Mouse (Mus musculus): ENCODE results near the gene Olfr524. TPM values are rescaled to one million over a fixed set of nuclear protein-coding genes. Genes with fewer than 3 reads are reported as not detected.

The Olfr524 gene
- total and polyA plus RNA-seq, 2 experiments = not detected

DNA sequence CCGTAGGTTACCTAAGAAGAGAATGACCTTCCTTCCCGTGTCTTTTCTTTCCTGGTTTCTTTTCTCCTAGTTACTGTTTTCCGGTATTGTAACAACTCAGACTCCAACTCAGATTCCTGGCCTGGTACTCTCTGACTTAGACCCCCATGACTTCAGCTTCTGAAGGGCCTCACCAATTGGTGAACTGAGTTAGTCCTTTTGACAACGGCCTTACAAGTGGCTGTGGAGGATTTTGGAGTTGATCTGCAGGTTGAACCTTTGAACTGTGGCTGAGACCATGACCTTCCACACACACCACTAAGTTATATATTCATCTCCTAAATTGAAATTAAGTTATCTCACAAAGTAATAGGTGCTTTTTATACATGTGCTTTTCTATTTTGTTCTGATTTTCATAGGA lies 21.6 kb downstream of the Olfr524 start:
- no peak for DNase-seq (ENCODE audit: extremely low read depth, low read depth, low spot score)

DNA sequence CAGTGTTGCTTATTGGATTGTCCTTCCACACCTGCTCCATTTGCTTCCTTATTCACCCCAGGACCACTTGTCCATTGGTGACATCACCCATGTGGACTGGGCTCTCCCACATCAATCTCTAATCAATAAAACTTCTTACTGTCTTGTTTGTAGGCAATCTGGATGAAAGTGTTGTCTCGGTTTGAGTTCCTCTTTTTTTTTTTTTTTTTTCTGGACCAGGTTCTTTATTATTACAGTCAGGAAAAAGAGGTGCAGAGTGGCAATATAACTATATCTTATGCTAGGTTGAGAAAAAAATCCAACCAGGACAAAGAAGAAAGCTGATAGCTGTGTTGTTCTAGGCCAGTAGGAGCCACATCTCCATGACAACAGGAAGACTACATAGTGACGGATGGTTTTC lies 25.1 kb downstream of the Olfr524 start:
- 70% methylated on average over 2 of the region's 2 CpGs for WGBS
- Histone ChIP-seq H3K36me3 (ENCODE audit: control insufficient read depth, insufficient read depth, low read length) (no peaks in the 10 kb centered on the region), H3K4me1 (ENCODE audit: control insufficient read depth, insufficient read depth, low read length) (no peaks in the 10 kb centered on the region)

More for the DNA sequence above, 21.6 kb downstream of the Olfr524 start:
- no peak for TF ChIP-seq POLR2A (IDR thresholded peaks at IDR 0.05; ENCODE audit: extremely low read depth, insufficient read depth, low read length)
- TF ChIP-seq CTCF (IDR thresholded peaks at IDR 0.05; ENCODE audit: low read depth, low read length) = no peak
- Histone ChIP-seq H3K36me3 (ENCODE audit: control insufficient read depth, insufficient read depth, low read length) (no peaks in the 10 kb centered on the region), H3K27ac (replicated peaks; ENCODE audit: insufficient read depth, low read depth, low read length) (no peak overlapping the region), H3K4me1 (ENCODE audit: control insufficient read depth, insufficient read depth, low read length) (no peaks in the 10 kb centered on the region), H3K4me3 (ENCODE audit: insufficient read depth, low read depth, low read length) (no peak overlapping the region), H3K79me2 (ENCODE audit: control insufficient read depth, insufficient read depth, low read length) (no peaks in the 10 kb centered on the region), H3K9ac (ENCODE audit: low read depth, low read length) (no peak overlapping the region), H3K27me3 (ENCODE audit: control insufficient read depth, insufficient read depth, low read length) (no peaks in the 10 kb centered on the region)
- 73% methylated on average over 4 of the region's 4 CpGs for WGBS

DNA sequence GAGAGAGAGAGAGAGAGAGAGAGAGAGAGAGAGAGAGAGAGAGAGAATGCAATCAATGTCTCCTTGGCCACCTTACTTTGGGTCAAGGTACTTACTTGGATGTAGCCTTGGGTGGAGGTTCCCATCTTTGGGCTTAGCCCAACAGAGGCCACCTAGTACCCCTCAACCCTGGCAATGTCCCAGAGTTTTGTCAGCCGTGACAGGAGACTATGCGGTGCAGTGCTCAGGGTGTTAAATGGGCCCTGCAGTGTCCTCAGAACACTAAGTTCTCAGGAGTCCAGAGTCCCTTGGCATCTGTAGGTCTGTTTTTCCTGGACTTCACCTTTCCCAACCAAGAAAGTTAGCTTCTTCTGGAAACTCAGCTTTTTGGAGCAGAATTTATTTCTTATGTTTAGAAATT lies 26.6 kb downstream of the Olfr524 start:
- Histone ChIP-seq H3K27ac (replicated peaks; ENCODE audit: insufficient read depth, low read depth, low read length) (no peak overlapping the region), H3K9ac (ENCODE audit: low read depth, low read length) (no peak overlapping the region), H3K4me1 (ENCODE audit: control insufficient read depth, insufficient read depth, low read length) (no peaks in the 10 kb centered on the region), H3K36me3 (ENCODE audit: control insufficient read depth, insufficient read depth, low read length) (no peaks in the 10 kb centered on the region), H3K27me3 (ENCODE audit: control insufficient read depth, insufficient read depth, low read length) (no peaks in the 10 kb centered on the region), H3K4me3 (ENCODE audit: insufficient read depth, low read depth, low read length) (no peak overlapping the region), H3K79me2 (ENCODE audit: control insufficient read depth, insufficient read depth, low read length) (no peaks in the 10 kb centered on the region)
- TF ChIP-seq CTCF (IDR thresholded peaks at IDR 0.05; ENCODE audit: low read depth, low read length) = no peak
- TF ChIP-seq POLR2A (IDR thresholded peaks at IDR 0.05; ENCODE audit: extremely low read depth, insufficient read depth, low read length) = no peak
- no peak for DNase-seq (ENCODE audit: extremely low read depth, low read depth, low spot score)
- WGBS = 85% methylated on average over 2 of the region's 2 CpGs

More for the DNA sequence above, 25.1 kb downstream of the Olfr524 start:
- no peaks in the 10 kb centered on the region for H3K27me3 ChIP-seq (ENCODE audit: control insufficient read depth, insufficient read depth, low read length)
- H3K4me3 ChIP-seq (ENCODE audit: insufficient read depth, low read depth, low read length) = no peak overlapping the region
- TF ChIP-seq CTCF (IDR thresholded peaks at IDR 0.05; ENCODE audit: low read depth, low read length) (no peak), POLR2A (IDR thresholded peaks at IDR 0.05; ENCODE audit: extremely low read depth, insufficient read depth, low read length) (no peak)
- H3K79me2 ChIP-seq (ENCODE audit: control insufficient read depth, insufficient read depth, low read length) = no peaks in the 10 kb centered on the region
- no peak overlapping the region for H3K9ac ChIP-seq (ENCODE audit: low read depth, low read length)
- no peak overlapping the region for H3K27ac ChIP-seq (replicated peaks; ENCODE audit: insufficient read depth, low read depth, low read length)
- DNase-seq (ENCODE audit: extremely low read depth, low read depth, low spot score) = no peak

DNA sequence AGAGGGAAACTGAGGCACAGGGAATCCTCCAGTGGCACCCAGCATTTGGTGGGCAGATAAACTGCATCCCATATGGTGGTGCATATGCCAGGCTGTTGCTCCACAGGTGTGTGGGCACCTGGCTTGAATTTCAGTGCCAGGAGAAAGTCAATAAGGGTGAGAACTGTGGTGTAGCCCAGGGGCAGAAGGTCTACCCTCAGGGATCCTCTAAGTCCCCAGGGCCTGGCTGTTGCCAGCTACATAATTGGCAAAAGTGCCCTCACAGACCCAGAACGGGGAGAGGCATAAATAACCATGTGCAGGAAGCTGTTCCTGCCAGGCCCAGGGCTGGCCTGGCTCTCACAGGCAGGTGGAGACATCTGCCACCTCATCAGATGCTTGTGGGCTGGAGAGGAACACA lies 32.8 kb downstream of the Olfr524 start, which contains the start of gene Olfr523:
Olfr523 (plus strand) TSS at position 282 of the 400 bp plus-strand sequence.
- Histone ChIP-seq H3K4me1 (ENCODE audit: control insufficient read depth, insufficient read depth, low read length) (no peaks in the 10 kb centered on the region), H3K79me2 (ENCODE audit: control insufficient read depth, insufficient read depth, low read length) (no peaks in the 10 kb centered on the region), H3K27me3 (ENCODE audit: control insufficient read depth, insufficient read depth, low read length) (no peaks in the 10 kb centered on the region), H3K27ac (replicated peaks; ENCODE audit: insufficient read depth, low read depth, low read length) (no peak within 1 kb of the TSS), H3K36me3 (ENCODE audit: control insufficient read depth, insufficient read depth, low read length) (no peaks in the 10 kb centered on the region), H3K9ac (ENCODE audit: low read depth, low read length) (no peak within 1 kb of the TSS), H3K4me3 (ENCODE audit: insufficient read depth, low read depth, low read length) (no peak within 1 kb of the TSS)
- 37% methylated on average over 1 of the region's 1 CpGs for WGBS
- no peak for DNase-seq (ENCODE audit: extremely low read depth, low read depth, low spot score)
- no peak for TF ChIP-seq POLR2A (IDR thresholded peaks at IDR 0.05; ENCODE audit: extremely low read depth, insufficient read depth, low read length)
- TF ChIP-seq CTCF (IDR thresholded peaks at IDR 0.05; ENCODE audit: low read depth, low read length) = no peak

DNA sequence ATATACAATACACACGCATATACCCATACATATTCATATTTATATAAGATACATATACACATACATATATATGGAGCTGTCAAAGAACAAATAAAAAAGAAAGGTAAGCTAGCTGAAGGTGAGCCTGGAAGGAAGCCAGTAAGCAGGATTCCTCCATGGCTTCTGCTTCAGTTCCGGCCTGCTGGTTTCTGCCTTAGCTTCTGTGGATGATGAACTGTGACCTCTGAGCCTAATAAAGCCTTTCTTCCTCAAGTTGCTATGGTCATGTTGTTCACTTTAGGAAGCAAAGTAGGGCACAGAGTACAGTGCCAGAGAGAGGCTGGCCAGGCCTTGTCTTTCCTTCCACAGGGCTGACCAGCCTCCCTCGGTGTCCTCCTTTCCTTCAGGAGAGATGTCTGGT lies 34.9 kb downstream of the Olfr524 start:
- TF ChIP-seq POLR2A (IDR thresholded peaks at IDR 0.05; ENCODE audit: extremely low read depth, insufficient read depth, low read length) = no peak
- no peak for TF ChIP-seq CTCF (IDR thresholded peaks at IDR 0.05; ENCODE audit: low read depth, low read length)
- Histone ChIP-seq H3K27me3 (ENCODE audit: control insufficient read depth, insufficient read depth, low read length) (no peaks in the 10 kb centered on the region), H3K36me3 (ENCODE audit: control insufficient read depth, insufficient read depth, low read length) (no peaks in the 10 kb centered on the region), H3K4me1 (ENCODE audit: control insufficient read depth, insufficient read depth, low read length) (no peaks in the 10 kb centered on the region), H3K27ac (replicated peaks; ENCODE audit: insufficient read depth, low read depth, low read length) (no peak overlapping the region), H3K9ac (ENCODE audit: low read depth, low read length) (no peak overlapping the region), H3K79me2 (ENCODE audit: control insufficient read depth, insufficient read depth, low read length) (no peaks in the 10 kb centered on the region), H3K4me3 (ENCODE audit: insufficient read depth, low read depth, low read length) (no peak overlapping the region)
- DNase-seq (ENCODE audit: extremely low read depth, low read depth, low spot score) = no peak
- WGBS = 95% methylated on average over 3 of the region's 3 CpGs

DNA sequence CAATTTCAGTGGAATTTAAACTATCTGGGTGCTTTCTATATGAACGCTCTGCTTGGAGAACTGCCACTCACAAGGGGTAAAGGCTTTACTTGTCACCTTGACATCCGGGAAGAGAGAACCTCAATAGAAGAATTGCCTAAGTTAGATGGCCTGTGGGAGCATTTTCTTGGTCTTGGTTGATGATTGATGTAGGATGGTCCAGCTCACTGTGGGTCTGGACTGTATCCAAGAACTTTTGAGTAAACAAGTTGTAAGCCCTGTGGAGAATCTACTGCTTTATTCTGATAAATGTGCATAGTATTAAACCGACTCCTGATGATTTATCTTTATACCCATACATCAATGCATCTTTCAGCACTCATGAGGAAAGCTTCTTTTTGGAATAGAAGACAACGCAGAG lies 36.4 kb downstream of the Olfr524 start:
- H3K4me3 ChIP-seq (ENCODE audit: insufficient read depth, low read depth, low read length) = no peak overlapping the region
- WGBS = 83% methylated on average over 4 of the region's 4 CpGs
- no peaks in the 10 kb centered on the region for H3K27me3 ChIP-seq (ENCODE audit: control insufficient read depth, insufficient read depth, low read length)
- no peak overlapping the region for H3K9ac ChIP-seq (ENCODE audit: low read depth, low read length)
- no peak for DNase-seq (ENCODE audit: extremely low read depth, low read depth, low spot score)
- no peak overlapping the region for H3K27ac ChIP-seq (replicated peaks; ENCODE audit: insufficient read depth, low read depth, low read length)
- H3K36me3 ChIP-seq (ENCODE audit: control insufficient read depth, insufficient read depth, low read length) = no peaks in the 10 kb centered on the region
- H3K4me1 ChIP-seq (ENCODE audit: control insufficient read depth, insufficient read depth, low read length) = no peaks in the 10 kb centered on the region
- TF ChIP-seq POLR2A (IDR thresholded peaks at IDR 0.05; ENCODE audit: extremely low read depth, insufficient read depth, low read length) = no peak
- no peaks in the 10 kb centered on the region for H3K79me2 ChIP-seq (ENCODE audit: control insufficient read depth, insufficient read depth, low read length)

All from liver, adult 2 months (tissue).